Mouse (Mus musculus) left cerebral cortex, adult 11 months (tissue): Measurements from ENCODE around the gene Ccdc146.
A peak's percentile ranks its signal among the peaks of the same experiment; 100 is the strongest.

ENCODE experiments used
- DNase-seq: peaks from one replicate; pipeline ENCODE4 v3.0.0; 2022; ENCODE audit warnings: low spot score

Ccdc146 gene

GRCm38 (mm10) chr5:21424614-21425602, at the start of gene Ccdc146, which contains the start of gene Fam185a:
Gene Ccdc146 (minus strand): TSS chr5:21424677.
Gene Fam185a (plus strand): TSS chr5:21424958.
- DNase-seq: peak; percentile 95

GRCm38 (mm10) chr5:21468100-21468499, 43.6 kb upstream of the Ccdc146 start:
- no peak for DNase-seq

- no peak for DNase-seq
Measured at GRCm38 (mm10) chr5:21467387-21467786, 42.9 kb upstream of the Ccdc146 start.

- DNase-seq: no peak
Measured at GRCm38 (mm10) chr5:21440833-21441530, 16.5 kb upstream of the Ccdc146 start.

- DNase-seq: no peak
Measured at GRCm38 (mm10) chr5:21439446-21440110, 15.1 kb upstream of the Ccdc146 start.

GRCm38 (mm10) chr5:21438428-21438827, 14.0 kb upstream of the Ccdc146 start:
- DNase-seq: no peak

- no peak for DNase-seq
Measured at GRCm38 (mm10) chr5:21436471-21436975, 12.0 kb upstream of the Ccdc146 start.

GRCm38 (mm10) chr5:21434148-21434929, 9.9 kb upstream of the Ccdc146 start:
- no peak for DNase-seq

- DNase-seq: no peak
Measured at GRCm38 (mm10) chr5:21426666-21427065, 2.2 kb upstream of the Ccdc146 start.

- DNase-seq: no peak
Measured at GRCm38 (mm10) chr5:21420609-21421008, 3.9 kb downstream of the Ccdc146 start.

- no peak for DNase-seq
Measured at GRCm38 (mm10) chr5:21418613-21419012, 5.9 kb downstream of the Ccdc146 start.

- no peak for DNase-seq
Measured at GRCm38 (mm10) chr5:21414116-21414820, 10.2 kb downstream of the Ccdc146 start.

GRCm38 (mm10) chr5:21413322-21413721, 11.2 kb downstream of the Ccdc146 start:
- no peak for DNase-seq

- DNase-seq: no peak
Measured at GRCm38 (mm10) chr5:21412056-21412455, 12.4 kb downstream of the Ccdc146 start.

GRCm38 (mm10) chr5:21411261-21411666, 13.2 kb downstream of the Ccdc146 start:
- no peak for DNase-seq

GRCm38 (mm10) chr5:21395205-21395840, 29.2 kb downstream of the Ccdc146 start:
- DNase-seq: no peak

GRCm38 (mm10) chr5:21394562-21394961, 29.9 kb downstream of the Ccdc146 start:
- DNase-seq: no peak

- no peak for DNase-seq
Measured at GRCm38 (mm10) chr5:21391616-21392384, 32.7 kb downstream of the Ccdc146 start.

- no peak for DNase-seq
Measured at GRCm38 (mm10) chr5:21388855-21389254, 35.6 kb downstream of the Ccdc146 start.
